Mouse (Mus musculus) cerebellum, adult 2 months (tissue): Measurements from ENCODE around the gene C1d. TPM values are rescaled to one million over a fixed set of nuclear protein-coding genes. Genes with fewer than 3 reads are reported as not detected.

ENCODE experiments used
- DNase-seq, 2 experiments: peaks; one replicate each; pipeline ENCODE4 v3.0.0; 2021
- H3K27ac ChIP-seq: fragments of 200-500 bp; 2 replicates; pipeline ENCODE4 v1.5.1; 2012; ENCODE audit warnings: low read length, control low read depth, inconsistent platforms; ENCODE audit not compliant: insufficient read depth
- H3K27me3 ChIP-seq: fragments of 200-500 bp; 2 replicates; pipeline ENCODE4 v1.6.1; 2012; ENCODE audit warnings: inconsistent platforms, mild to moderate bottlenecking, low read length, moderate library complexity; ENCODE audit not compliant: control insufficient read depth, insufficient read depth
- H3K4me1 ChIP-seq: fragments of 200-500 bp; 2 replicates; pipeline ENCODE4 v1.6.1; 2011; ENCODE audit warnings: low read length; ENCODE audit not compliant: control insufficient read depth, insufficient read depth
- H3K4me3 ChIP-seq: fragments of 200-500 bp; replicated peaks from 2 replicates; pipeline ENCODE3; 2011; ENCODE audit warnings: mild to moderate bottlenecking, low read depth, low read length, control low read depth; ENCODE audit not compliant: insufficient read depth
- CTCF ChIP-seq: fragments of 200-500 bp; IDR thresholded peaks from 2 replicates; pipeline ENCODE4 v1.5.1; 2011; ENCODE audit warnings: low read depth, mild to moderate bottlenecking, control low read depth, low read length, moderate library complexity, borderline replicate concordance; ENCODE audit not compliant: insufficient read depth
- POLR2A ChIP-seq: fragments of 200-500 bp; IDR thresholded peaks from 2 replicates; pipeline ENCODE4 v1.6.1; 2011; ENCODE audit warnings: low read length, control low read depth, borderline replicate concordance; ENCODE audit not compliant: insufficient read depth
- WGBS: fragments of 180-500 bp; shearing (Covaris S2); methylation state at CpG from one replicate; pipeline ENCODE4 v1.1.7; 2018; 5-methylcytosine and 5-hydroxymethylcytosine counted together
- polyA plus RNA-seq: library from polyadenylated mRNA; depleted of rRNA; stranded (reverse); fragments of >200 nt; gene quantifications from 2 replicates; pipeline ENCODE4 v1.2.3, GENCODE M21; 2012; rRNA removed

The C1d gene
- polyA plus RNA-seq, 1 experiment, result 43.4 TPM

- Histone ChIP-seq H3K4me1 (no peaks in the 10 kb centered on the region), H3K27ac (no peak overlapping the region), H3K27me3 (no peaks in the 10 kb centered on the region), H3K4me3 (no peak overlapping the region)
- TF ChIP-seq CTCF (no peak), POLR2A (no peak)
- DNase-seq, result no peak
These were observed 31.5 kb downstream of the C1d start for GRCm38 (mm10) chr11:17288884-17289283.

DNA sequence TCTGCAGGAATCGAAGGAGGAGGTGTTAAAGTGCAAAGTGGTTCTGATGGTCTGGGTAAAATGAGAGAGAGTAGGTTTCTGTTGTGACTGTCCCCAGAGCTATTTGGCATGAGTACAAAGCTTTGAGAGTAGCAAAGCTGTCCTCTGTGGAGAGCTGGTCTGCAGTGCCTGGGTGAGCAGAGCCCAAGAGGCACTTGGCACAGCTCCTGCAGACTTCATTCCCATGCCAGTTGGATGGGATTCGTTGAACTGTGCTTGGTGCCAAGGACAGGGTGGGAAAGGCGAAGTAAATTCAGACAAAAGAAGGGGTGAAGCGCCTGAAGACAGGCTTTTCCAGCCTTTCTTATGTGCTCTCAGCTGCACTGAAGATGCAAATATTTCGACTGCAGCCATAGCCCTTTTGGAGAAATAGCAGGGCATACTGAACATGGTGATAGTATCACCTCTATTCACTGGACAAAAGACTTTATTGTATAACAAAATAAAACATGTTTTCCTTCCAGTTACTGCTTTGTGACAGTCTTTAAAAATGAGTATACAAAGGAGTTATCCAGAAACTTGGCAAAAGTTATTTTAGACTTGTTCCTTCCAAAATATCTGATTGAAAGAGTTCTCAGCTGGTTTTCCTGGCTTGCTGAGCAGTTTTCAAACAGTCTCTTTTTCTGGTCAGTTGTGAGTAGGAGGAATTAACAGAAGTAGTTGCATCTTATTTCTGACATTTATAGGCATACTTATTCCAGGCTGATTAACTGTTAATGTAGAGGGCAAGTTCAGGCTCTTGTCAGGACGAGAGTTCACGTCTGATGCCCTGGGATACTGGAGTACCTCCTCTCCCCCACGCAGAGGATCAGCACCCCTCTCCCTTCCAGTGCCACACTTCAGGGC, 48.9 kb downstream of the C1d start:
- H3K4me1 ChIP-seq, result no peaks in the 10 kb centered on the region
- no peak for TF ChIP-seq CTCF
- no peak for TF ChIP-seq POLR2A
- peak; percentile 74 to 82 for DNase-seq
- H3K27ac ChIP-seq, result no peak overlapping the region
- H3K4me3 ChIP-seq, result no peak overlapping the region
- no peaks in the 10 kb centered on the region; the same call in 1 of the 2 replicates for H3K27me3 ChIP-seq
- WGBS, result 30% methylated on average over 8 of the region's 8 CpGs

- TF ChIP-seq POLR2A (no peak), CTCF (no peak)
- DNase-seq, result no peak
- Histone ChIP-seq H3K4me3 (no peak overlapping the region), H3K27ac (no peak overlapping the region), H3K4me1 (no peaks in the 10 kb centered on the region), H3K27me3 (no peaks in the 10 kb centered on the region; the same call in 1 of the 2 replicates)
These were observed 50.1 kb downstream of the C1d start for GRCm38 (mm10) chr11:17307457-17307856.

Other genes with a start within 250 kb of the C1d start
- gene Cnrip1, start 206.0 kb upstream of the C1d start, polyA plus RNA-seq, result 83.5 and 87.6 TPM in 2 replicates
- gene Plek, start 205.2 kb upstream of the C1d start, polyA plus RNA-seq, result 5.2 and 5.7 TPM in 2 replicates
- 236 and 240 TPM in 2 replicates for gene Ppp3r1, start 98.3 kb upstream of the C1d start, polyA plus RNA-seq
- gene Wdr92, start 75.5 kb upstream of the C1d start, polyA plus RNA-seq, result 8.5 and 9.8 TPM in 2 replicates
- 16.9 and 17.6 TPM in 2 replicates for gene Pno1, start 46.0 kb upstream of the C1d start, polyA plus RNA-seq